Mouse (Mus musculus) thymus, postnatal 36 days (tissue): ENCODE results near the gene Pnliprp2.

Source experiments
- DNase-seq, 2 experiments: peaks; one replicate each; pipeline ENCODE4 v3.0.0; 2022; ENCODE audit warnings: mixed read lengths in 2 of 2

Pnliprp2 gene

DNA sequence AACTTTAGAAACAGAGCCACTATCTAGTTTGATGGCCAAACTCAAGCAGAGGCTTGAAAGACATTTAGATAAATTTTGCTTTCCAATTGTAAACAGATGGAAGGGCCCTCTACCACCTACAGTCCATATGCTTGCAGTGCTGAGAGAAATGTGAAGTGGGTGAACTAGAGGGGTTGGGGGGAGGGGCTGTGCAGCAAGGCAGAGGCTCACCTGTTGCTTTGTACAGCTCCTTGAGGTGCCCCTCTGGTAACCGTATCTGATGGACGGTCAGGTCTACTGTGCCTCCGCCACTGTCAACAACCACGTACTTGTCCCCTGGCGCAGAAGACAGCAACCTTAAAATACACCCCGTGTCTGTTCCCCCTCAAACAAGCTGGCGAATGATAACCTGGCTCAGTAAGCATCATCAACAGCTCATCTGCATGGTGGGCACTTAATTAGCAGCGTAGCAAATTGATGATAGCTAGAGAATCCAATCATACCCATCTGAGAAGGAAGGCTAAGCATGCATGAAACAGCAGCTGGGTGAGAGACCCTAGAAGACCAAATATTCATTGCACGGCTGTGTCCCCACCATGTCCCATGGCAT, 45.8 kb downstream of the Pnliprp2 start:
- DNase-seq: no peak

DNA sequence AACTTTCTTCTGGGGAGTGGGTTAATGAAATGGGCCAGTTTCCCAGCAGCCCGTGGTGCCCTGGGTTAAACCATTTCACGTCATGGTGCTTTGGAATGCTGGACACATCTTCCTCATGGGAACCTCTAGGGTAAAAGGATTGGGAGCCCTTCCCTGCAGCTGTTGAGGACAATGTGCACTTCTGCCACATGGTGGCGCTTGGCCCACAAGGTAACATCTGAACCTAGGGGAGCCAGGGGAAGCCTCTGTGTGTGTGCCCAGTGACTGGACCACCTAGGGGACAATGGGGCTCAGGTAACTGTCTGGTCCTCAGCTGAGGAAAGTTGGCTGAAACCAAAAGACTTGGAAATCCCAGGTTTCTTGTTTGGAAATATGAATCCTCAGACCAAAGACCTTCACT, 46.8 kb downstream of the Pnliprp2 start:
- peak; percentile 28 to 32 for DNase-seq

DNA sequence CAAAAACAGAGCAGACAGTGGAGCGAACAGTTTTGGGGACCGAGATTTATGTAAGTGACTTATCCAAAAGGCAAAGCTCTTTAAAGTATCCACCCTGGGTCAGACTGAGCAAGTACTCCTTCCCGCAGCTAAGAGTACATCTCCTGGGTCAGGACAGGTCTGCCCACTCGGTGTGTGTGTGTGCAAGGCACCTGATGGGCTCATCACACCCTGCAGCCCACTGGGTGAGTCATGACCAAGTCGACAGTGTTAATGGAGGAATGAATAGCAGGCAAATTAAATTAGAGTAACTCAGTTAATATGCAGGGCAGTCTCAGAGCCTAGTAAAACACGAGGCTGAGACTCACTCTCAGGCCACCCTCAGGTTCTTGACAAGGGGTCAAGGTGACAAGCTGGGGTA, 49.3 kb downstream of the Pnliprp2 start:
- DNase-seq: no peak

DNA sequence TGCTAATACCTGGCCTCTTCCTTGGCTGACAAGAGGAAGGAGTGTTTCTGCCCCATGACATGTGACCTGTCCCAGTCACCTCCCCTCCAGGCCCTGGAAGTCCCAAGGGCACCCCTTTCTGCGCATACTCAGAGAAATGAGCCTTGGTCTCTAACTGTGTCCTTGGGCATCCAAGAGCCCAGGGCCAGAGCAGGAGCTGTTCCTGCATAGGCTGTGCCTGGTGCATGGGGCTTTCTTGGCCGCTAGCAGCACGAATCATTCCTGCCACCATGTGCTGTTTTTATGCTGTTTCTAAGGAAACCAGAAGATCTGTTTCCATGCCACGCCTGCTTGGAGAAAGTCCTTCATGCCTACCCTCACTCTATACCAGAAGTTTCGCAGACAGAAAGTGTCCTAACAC, 51.0 kb downstream of the Pnliprp2 start:
- no peak for DNase-seq

DNA sequence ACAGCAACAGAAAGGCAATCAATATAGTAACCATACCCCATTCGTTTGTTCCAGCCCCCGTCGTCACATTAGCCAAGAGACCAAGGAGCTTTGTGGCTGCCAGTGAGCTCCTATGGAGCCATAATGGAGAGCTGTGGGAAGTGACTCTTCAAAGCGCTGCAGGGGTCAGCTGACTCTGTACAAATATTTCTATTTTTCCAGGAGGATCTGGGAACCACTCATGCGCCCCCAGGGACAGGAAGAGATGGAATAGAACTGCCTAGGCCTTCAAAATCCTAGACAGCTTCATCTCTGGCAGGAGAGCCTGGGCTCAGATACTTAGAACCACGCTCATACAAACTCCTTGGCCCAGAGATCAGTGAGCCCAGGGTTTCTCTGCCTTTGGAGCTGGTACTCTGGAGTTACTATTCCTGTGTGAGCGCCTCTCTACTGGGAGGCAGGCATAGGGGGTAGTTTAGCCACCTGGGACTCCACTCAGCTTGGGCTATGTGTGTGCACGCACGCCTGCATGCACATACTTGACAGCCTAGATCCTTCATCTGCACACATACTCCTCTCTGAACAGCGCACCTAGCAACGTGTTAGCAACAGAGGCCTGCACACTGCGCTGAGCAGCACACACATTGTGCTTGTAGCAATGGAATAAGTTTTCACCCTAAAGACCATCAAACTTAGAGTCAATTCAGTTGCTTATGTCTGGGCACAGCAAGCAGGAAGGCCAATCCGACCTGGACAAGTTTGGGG, 55.8 kb downstream of the Pnliprp2 start:
- DNase-seq: no peak

DNA sequence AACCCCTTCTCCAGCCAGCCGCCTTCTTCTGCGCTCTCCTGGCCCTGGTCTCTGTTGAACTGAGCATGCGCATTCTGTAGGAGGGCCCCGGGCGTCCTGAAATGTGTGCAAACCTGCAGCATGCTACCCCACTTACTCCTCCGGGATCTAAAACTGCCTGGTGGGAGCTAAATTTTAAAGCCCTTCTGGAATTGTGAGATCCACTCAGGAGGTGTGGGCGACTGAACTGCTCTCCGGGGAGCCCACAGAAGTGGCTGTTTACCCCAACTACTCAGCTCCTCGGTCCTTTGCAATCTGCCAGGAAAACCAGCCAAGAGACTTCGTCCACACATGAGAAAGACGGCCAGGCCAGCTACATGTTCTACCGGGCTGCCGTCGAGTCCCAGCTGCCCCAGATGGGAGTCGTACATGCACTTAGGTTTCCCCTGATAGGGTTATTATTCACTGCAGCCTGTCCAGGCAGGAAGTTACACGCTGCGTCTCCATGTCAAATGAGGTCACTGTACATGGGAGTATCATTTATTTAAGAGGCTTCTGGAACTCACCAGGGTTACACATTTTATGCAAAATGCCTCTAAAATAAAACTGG, 57.0 kb downstream of the Pnliprp2 start:
- no peak for DNase-seq

DNA sequence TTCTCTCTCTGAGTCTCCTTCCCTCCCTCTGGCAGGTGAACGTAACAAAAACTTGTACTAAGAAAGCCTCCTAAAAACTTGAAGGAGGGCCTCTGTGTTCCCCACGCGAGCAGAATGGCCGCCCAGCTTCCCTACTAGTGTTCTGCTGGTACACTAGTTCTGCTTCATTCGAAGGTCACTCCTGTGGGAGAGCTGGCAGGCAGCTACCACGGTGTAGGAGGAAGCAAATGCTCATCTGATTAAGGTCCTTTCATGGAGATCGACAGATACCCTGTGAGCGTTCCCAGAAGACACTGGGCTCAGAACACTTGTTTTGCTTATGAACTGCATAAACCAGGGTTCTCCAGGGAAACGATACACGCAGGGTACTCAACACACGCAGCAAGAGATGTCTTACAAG, 57.9 kb downstream of the Pnliprp2 start:
- no peak for DNase-seq

DNA sequence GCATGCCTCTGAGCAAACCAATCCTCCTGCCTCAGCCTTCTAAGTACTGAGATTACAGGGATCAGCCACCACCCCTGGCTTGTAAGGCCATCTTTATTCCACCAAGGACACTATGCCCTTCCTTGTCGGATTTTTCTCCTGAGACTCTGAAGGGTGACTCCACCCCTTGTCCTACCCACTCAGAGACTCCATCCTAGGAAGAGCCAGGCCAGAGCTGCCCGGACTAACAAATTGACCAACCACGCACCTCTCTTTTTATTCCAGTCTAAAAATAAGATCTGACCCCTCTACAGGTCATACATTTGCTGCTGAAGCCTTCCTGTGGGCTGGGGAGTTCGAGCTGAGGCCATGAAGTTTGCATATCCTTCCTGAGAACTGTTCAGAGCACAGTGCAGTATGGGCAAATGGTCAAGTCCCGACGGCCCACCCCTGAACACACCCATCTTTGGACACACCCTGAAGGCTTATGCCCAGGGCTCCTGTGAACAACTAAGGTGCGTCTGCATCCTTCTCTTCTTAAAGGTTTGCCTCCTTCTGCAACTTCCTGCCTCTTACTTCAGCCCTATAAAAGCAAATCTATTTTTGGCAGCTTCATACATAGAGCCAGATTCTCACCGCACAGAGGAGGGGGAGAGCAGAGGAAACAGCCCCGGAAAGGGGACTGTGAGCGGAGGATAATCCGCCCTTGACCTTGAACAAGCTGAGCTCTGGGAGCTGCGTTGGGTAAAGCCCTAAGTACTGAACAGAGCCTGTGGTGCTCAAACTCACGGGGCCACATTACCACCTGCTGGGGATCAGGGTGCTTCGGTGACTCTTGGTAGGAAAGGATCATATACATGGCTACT, 59.3 kb downstream of the Pnliprp2 start:
- DNase-seq: peak in 1 of 2 experiments; percentile 13

DNA sequence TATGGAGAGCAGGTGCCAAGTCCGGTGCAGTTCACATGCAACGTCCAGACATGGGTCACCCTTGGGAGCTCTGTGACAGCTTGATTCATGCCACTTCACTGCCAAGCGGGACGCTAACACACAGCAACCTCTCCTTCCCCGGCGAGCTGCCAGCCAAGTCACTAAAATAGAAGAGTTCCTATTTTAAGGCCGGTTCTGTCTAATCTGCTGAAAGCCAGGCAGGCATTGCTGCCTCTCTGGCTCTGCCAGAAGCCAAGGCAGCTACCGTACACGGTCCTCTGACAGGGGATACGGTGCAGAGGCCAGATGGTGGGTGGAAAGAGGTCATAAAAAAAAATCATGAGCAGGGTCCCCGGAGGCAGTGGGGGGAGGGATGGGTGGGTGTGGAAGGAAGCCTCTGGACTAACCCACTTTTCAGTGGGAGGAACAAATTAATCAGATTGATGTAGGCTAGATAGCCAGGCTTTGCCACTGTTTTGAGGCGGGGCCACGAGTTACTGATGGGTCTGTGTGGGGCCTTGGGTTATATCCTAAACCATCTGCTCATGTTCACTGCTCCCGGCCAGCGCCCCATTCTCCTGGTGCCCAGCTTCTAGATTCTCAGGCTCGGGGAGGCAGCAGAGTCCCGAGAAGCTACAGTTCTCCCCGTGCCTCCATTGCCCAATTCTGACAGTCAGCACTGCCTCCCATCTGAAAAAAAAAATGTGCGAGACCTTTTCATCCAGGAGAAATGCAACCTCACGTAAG, 63.1 kb downstream of the Pnliprp2 start:
- no peak for DNase-seq

DNA sequence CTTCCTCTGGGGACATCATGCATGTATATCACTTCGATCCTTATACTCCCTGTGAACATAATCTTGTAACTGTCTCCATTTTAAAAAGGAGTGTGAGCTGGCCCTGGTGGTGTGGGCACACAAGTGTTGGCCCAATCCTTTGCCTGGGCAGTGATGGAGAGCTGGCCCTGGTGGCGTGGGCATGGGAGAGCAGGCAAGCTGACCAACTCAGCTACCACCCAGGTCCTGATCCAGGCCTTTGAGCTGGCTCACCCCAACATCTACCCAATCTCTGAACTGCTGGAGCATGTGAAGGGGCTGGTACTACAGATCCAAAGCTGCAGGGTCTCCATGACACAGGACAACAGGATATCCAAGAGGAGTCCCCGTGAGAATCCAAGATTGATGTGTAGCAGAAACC, 63.8 kb downstream of the Pnliprp2 start:
- DNase-seq: no peak

DNA sequence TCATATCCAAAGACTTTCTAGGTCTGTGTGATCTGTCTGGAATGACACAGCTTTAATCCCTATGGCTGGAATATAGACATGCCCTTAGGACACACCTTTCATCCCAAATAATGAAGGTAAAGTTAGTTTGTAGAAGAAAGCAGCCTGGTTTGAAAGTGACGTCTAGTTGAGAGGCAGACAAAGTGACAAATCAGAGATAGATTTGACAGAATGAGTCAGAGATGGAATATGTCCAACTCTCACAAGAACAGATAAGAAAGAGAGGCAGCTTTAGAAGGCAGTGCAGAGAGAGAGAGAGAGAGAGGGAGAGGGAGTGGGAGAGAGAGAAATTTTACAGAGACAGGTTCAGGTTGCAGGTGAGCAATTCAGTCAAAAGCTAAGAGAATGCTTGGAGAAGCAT, 64.8 kb downstream of the Pnliprp2 start:
- DNase-seq: no peak
